Mouse (Mus musculus) liver, embryonic 11.5 days (tissue): ENCODE results near the gene Slc39a11. TPM values are rescaled to one million over a fixed set of nuclear protein-coding genes. Genes with fewer than 3 reads are reported as not detected.
A peak's percentile ranks its signal among the peaks of the same experiment; 100 is the strongest.

ENCODE experiments used
- ATAC-seq: fragments of 200-750 bp; cut with Nextera tagmentation; replicated peaks from 2 replicates; pipeline ENCODE4 v1.8.0; 2017; ENCODE audit warnings: moderate number of reproducible peaks, mild to moderate bottlenecking, moderate TSS enrichment, moderate library complexity; ENCODE audit not compliant: low FRiP score
- DNase-seq: peaks from one replicate; pipeline ENCODE4 v3.0.0-alpha.2; 2017; ENCODE audit warnings: low spot score
- H3K27ac ChIP-seq: fragments of 300-500 bp; sonication (generic); 2 replicates; pipeline ENCODE4 v1.5.1; 2014; ENCODE audit warnings: mild to moderate bottlenecking, low read depth, low read length, control low read depth
- H3K27me3 ChIP-seq: fragments of 300-500 bp; sonication (generic); replicated peaks from 2 replicates; pipeline ENCODE4 v1.6.1; 2014; ENCODE audit warnings: low read length, mixed read lengths; ENCODE audit not compliant: control insufficient read depth, insufficient read depth
- H3K36me3 ChIP-seq: fragments of 300-500 bp; sonication (generic); 2 replicates; pipeline ENCODE4 v1.6.1; 2014; ENCODE audit warnings: mild to moderate bottlenecking, low read length, moderate library complexity, mixed read lengths; ENCODE audit not compliant: control insufficient read depth, insufficient read depth
- H3K4me1 ChIP-seq: fragments of 300-500 bp; sonication (generic); replicated peaks from 2 replicates; pipeline ENCODE4 v1.6.1; 2014; ENCODE audit warnings: low read length, mixed read lengths; ENCODE audit not compliant: control insufficient read depth, insufficient read depth
- H3K4me2 ChIP-seq: fragments of 300-500 bp; sonication (generic); 2 replicates; pipeline ENCODE4 v1.6.1; 2014; ENCODE audit warnings: mild to moderate bottlenecking, control low read depth, moderate library complexity
- H3K4me3 ChIP-seq: fragments of 300-500 bp; sonication (generic); 2 replicates; pipeline ENCODE4 v1.5.1; 2014; ENCODE audit warnings: low read depth, low read length, control low read depth
- H3K9ac ChIP-seq: fragments of 300-500 bp; sonication (generic); 2 replicates; pipeline ENCODE4 v1.6.1; 2014; ENCODE audit warnings: low read depth, low read length, control low read depth
- H3K9me3 ChIP-seq: fragments of 300-500 bp; sonication (generic); 2 replicates; pipeline ENCODE4 v1.6.1; 2016; ENCODE audit warnings: low read length, inconsistent platforms, mixed read lengths; ENCODE audit not compliant: control insufficient read depth
- whole genome bisulfite sequencing: fragments of 180-500 bp; shearing (Covaris S2); extraction: QIAGEN DNeasy Blood & Tissue Kit; methylation state at CpG from one replicate; pipeline ENCODE4 v1.1.7; 2014; 5-methylcytosine and 5-hydroxymethylcytosine counted together
- polyA plus RNA-seq: library from polyadenylated mRNA; unstranded; fragments of >200 nt; fragmentation: Nextera tagmentation; extraction: Ambion mirVana; gene quantifications from 2 replicates; pipeline ENCODE4 v1.2.1, GENCODE M21; 2014

Gene Slc39a11
- polyA plus RNA-seq, 1 experiment from 2014 or later, result 20.9 TPM

DNA sequence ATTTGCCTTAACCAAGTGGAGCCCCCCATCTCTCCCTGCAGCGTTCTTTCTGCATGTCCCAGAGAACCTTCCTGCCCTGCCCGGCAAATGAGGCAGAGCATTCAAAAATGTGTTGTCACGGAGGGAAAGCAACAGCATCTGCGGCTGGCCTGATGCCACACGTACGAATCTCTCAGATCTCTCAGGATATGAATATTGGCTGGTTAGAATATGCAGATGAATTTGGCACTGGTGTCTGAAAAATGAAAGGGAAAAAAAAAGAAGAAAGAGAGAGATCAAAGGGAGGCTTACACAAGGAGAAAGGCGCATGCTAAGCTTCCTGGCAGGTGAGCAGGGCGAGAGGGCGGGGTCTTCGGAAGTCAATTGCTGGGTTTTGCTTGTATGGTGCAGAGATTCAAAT, 443.8 kb downstream of the Slc39a11 start:
- Histone ChIP-seq H3K27me3 (peaks cover 7% of the 10 kb centered on the region), H3K27ac (no peak overlapping the region), H3K36me3 (no peaks in the 10 kb centered on the region), H3K4me2 (no peak overlapping the region), H3K4me3 (no peak overlapping the region), H3K9ac (no peak overlapping the region), H3K4me1 (no peaks in the 10 kb centered on the region), H3K9me3 (no peaks in the 10 kb centered on the region)
- WGBS, result 72% methylated on average over 10 of the region's 10 CpGs
- ATAC-seq, result no peak
- DNase-seq, result no peak

DNA sequence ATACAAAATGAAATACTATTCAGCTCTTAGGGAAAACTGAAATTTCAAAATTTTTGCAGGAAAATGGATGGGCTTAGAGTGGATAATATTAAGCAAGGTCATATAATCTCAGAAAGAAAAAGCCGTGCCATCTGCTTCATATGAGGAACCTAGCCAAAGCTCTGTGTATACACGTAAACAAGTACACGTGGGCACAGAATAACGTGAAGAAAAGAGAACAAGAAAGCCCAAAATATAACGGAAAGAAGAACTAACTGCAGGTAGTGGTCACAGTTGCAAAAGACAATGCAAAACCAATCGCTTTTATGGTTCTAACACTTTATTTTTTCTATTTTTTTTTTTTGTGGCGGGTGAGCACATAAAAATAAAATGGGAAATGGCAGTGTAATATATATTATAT, 446.9 kb downstream of the Slc39a11 start:
- Histone ChIP-seq H3K36me3 (no peaks in the 10 kb centered on the region), H3K27ac (no peak overlapping the region), H3K27me3 (peaks cover 25% of the 10 kb centered on the region), H3K4me1 (peaks cover 3% of the 10 kb centered on the region; the same call in 1 of the 2 replicates), H3K4me2 (no peak overlapping the region), H3K9me3 (no peaks in the 10 kb centered on the region), H3K4me3 (no peak overlapping the region), H3K9ac (no peak overlapping the region)
- no peak for ATAC-seq
- WGBS, result 74% methylated on average over 7 of the region's 7 CpGs
- DNase-seq, result no peak

DNA sequence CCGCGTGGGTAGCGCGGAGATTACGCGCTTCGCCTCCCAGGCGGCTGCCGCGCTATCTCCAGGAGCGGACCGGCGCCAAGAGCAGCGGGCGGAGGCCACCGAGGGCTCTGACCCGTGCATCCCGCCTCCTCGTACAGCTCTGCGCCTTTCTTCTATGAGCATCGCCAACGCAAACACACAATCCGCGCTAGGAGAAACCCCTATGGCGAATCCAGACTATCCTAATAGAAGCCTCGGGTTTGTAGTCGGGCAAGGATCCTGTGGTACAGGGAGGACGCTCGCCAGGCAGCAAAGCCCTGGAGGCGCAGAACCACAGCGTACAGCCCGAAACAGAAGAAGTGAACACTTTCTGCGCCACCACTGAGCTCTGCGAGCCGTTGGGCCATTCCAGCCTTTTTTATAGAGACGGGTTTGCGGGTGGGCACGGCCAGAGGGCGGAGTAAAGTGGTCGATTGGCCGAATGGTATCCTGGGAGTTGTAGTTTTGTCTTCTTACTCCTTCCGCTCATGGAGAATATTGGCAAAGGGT, 448.3 kb downstream of the Slc39a11 start:
- ATAC-seq (peak; percentile 73), DNase-seq (peak; percentile 75)
- under 1% methylated on average over 42 of the region's 42 CpGs for WGBS
- H3K36me3 ChIP-seq, result no peaks in the 10 kb centered on the region
- H3K4me2 ChIP-seq, result peak overlapping the region; percentile 85
- peak overlapping the region; percentile 50 for H3K9ac ChIP-seq
- peak overlapping the region; percentile 57 for H3K4me3 ChIP-seq
- no peaks in the 10 kb centered on the region for H3K9me3 ChIP-seq
- H3K27me3 ChIP-seq, result peaks cover 25% of the 10 kb centered on the region
- H3K27ac ChIP-seq, result no peak overlapping the region
- peaks cover 3% of the 10 kb centered on the region; the same call in 1 of the 2 replicates for H3K4me1 ChIP-seq

DNA sequence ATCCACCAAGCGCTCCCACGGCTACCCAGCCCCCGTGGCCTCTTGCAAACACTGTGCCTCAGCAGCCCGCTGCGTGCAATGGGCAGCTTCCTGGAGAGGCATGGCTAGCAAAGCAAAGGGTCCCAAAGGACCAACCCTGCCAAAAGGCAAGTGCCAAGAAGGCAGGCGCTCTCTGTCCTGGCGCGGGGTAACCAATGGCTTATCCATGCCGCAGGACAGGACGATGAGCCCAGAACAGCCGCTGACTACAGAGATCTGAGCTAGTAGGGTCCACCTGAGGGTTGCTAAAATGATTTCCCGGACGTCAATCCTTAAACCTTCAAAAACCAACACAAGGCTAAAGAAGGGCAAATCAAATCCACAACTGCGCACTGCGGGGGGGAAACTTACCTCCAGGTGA, 449.0 kb downstream of the Slc39a11 start:
- no peak overlapping the region for H3K27ac ChIP-seq
- WGBS, result 21% methylated on average over 15 of the region's 15 CpGs

DNA sequence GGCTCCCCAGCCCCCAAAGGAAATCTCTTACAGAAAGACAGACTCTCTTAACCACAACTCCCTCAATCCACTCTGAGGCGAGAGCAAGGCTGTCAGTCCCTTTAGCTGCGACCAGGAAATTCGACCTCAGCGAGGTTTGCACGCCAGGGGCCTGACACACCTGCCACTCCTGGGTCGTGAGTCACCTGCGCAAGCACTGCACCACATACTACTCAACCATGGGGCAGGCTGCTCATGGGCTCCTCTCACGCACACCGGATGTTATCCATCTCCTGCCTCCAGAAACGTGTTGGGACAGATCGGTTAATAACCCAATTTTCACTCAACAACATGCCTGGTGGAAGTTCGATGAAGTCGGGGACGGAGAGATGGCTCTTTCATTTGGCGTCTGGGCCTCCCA, 451.3 kb downstream of the Slc39a11 start:
- ATAC-seq (no peak), DNase-seq (no peak)
- no peak overlapping the region for H3K9ac ChIP-seq
- H3K27ac ChIP-seq, result no peak overlapping the region
- H3K4me3 ChIP-seq, result no peak overlapping the region
- no peaks in the 10 kb centered on the region for H3K9me3 ChIP-seq
- H3K27me3 ChIP-seq, result peaks cover 25% of the 10 kb centered on the region
- H3K36me3 ChIP-seq, result no peaks in the 10 kb centered on the region
- peaks cover 5% of the 10 kb centered on the region; the same call in 1 of the 2 replicates for H3K4me1 ChIP-seq
- 63% methylated on average over 15 of the region's 15 CpGs for WGBS
- no peak overlapping the region for H3K4me2 ChIP-seq

More for the DNA sequence above, 449.0 kb downstream of the Slc39a11 start:
- H3K9ac ChIP-seq, result peak overlapping the region; percentile 50; the same call in 1 of the 2 replicates
- ATAC-seq (no peak), DNase-seq (no peak)
- H3K4me3 ChIP-seq, result peak overlapping the region; percentile 57
- peaks cover 3% of the 10 kb centered on the region; the same call in 1 of the 2 replicates for H3K4me1 ChIP-seq
- no peaks in the 10 kb centered on the region for H3K36me3 ChIP-seq
- peak overlapping the region; percentile 85 for H3K4me2 ChIP-seq
- no peaks in the 10 kb centered on the region for H3K9me3 ChIP-seq
- peaks cover 25% of the 10 kb centered on the region for H3K27me3 ChIP-seq

DNA sequence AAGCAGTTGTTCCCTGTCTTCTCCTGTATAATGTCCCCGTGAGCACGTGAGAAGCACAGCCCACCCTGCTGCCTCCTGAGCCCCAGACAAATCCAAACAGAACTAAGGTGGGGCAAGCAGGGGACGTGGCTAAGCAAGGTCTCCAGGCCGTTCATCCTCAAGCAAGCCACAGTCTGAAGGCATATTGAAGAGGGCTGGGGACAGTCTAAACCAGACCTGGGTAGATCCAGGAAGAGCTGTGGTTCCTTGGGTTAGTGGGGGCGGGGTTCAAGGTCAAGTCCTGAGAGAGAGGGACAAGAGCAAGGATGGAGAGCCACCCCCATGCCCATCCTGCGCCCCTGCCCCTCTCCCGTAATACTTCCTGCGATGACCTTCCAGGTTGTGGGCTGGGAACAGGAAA, 452.3 kb downstream of the Slc39a11 start:
- Histone ChIP-seq H3K27me3 (peaks cover 25% of the 10 kb centered on the region), H3K27ac (no peak overlapping the region), H3K9me3 (no peaks in the 10 kb centered on the region), H3K4me1 (peaks cover 5% of the 10 kb centered on the region; the same call in 1 of the 2 replicates), H3K9ac (no peak overlapping the region), H3K4me2 (no peak overlapping the region), H3K36me3 (no peaks in the 10 kb centered on the region), H3K4me3 (no peak overlapping the region)
- DNase-seq (no peak), ATAC-seq (no peak)
- WGBS, result 61% methylated on average over 8 of the region's 8 CpGs

DNA sequence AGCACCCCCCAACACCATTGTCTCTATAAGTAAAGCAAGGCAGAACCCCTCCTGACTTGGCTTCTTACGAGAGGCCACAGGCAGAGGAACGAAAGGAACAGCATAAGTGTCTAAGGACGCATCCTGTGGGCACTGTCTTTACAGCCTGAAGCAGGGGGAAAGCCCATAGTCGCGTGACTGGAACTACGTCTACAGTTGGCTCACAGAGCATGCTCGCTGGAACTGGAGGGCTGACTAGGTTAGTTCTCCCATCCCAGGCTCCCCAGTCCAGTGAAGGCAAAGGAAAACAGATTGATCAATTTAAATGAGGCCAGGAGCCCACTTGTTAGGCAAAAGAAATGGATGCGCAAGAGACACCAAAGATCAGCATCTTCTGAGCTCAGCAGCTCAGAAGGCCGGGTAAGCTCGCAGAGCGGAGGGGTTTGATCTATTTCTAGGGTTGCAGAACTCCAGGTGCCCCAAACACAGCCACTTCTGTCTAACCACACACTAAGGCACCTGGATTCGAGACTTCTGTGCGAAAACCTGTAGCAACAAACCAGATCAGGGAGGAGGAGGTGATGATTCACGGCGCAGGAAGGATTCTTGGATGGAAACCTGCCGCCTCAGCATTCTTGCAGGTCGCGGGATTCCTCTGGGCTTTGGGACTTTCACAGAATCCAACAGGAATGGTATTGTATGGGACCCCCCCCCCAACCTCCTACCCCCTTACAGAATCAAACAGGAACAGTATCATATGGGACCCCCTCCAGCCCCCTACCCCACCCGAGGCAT, 453.5 kb downstream of the Slc39a11 start:
- Histone ChIP-seq H3K9ac (no peak overlapping the region), H3K36me3 (no peaks in the 10 kb centered on the region), H3K9me3 (no peaks in the 10 kb centered on the region), H3K27me3 (peaks cover 21% of the 10 kb centered on the region), H3K27ac (no peak overlapping the region), H3K4me2 (no peak overlapping the region), H3K4me3 (no peak overlapping the region), H3K4me1 (peaks cover 5% of the 10 kb centered on the region; the same call in 1 of the 2 replicates)
- DNase-seq, result no peak
- no peak for ATAC-seq
- 82% methylated on average over 19 of the region's 19 CpGs for WGBS
